In genomic region chr12:86157894-86158444, GRCm38 (mm10) we compare ENCODE assay signal across 8 mouse cellular contexts.
DNase-seq lines count a peak whose midpoint lies in the region; ATAC-seq lines count a peak whose summit lies in the region.

No protein-coding gene starts in this region.

- H3K9ac ChIP-seq in hindbrain, embryonic 14.5 days, result no peak overlapping the region
- H3K9ac ChIP-seq in embryonic facial prominence, embryonic 14.5 days (ENCODE audit: low read depth, low read length), result no peak overlapping the region

- peaks cover 5% of the 10 kb centered on the region; the same call in 1 of the 2 replicates for H3K27me3 ChIP-seq in hindbrain, embryonic 10.5 days (ENCODE audit: insufficient read depth, poor library complexity, severe bottlenecking)
- no peaks in the 10 kb centered on the region for H3K27me3 ChIP-seq in hindbrain, embryonic 14.5 days (ENCODE audit: control insufficient read depth, insufficient read depth, low read length)
- H3K27me3 ChIP-seq in embryonic facial prominence, embryonic 14.5 days (replicated peaks; ENCODE audit: control insufficient read depth, insufficient read depth, low read length), result no peaks in the 10 kb centered on the region

- H3K27ac ChIP-seq in hindbrain, embryonic 10.5 days, result peak overlapping the region; percentile 68
- H3K27ac ChIP-seq in hindbrain, embryonic 14.5 days, result no peak overlapping the region
- H3K27ac ChIP-seq in embryonic facial prominence, embryonic 14.5 days (replicated peaks; ENCODE audit: low read depth, low read length), result peak overlapping the region; percentile 11

- H3K4me1 ChIP-seq in hindbrain, embryonic 10.5 days (replicated peaks), result peaks cover 51% of the 10 kb centered on the region
- peaks cover 21% of the 10 kb centered on the region for H3K4me1 ChIP-seq in hindbrain, embryonic 14.5 days (replicated peaks; ENCODE audit: control insufficient read depth, insufficient read depth, low read length)
- peaks cover 17% of the 10 kb centered on the region for H3K4me1 ChIP-seq in embryonic facial prominence, embryonic 14.5 days (ENCODE audit: control insufficient read depth, insufficient read depth, low read length)

- no peak overlapping the region for H3K4me2 ChIP-seq in hindbrain, embryonic 14.5 days (replicated peaks)
- no peak overlapping the region for H3K4me2 ChIP-seq in embryonic facial prominence, embryonic 14.5 days (ENCODE audit: low read depth, low read length)

- no peak for ATAC-seq in hindbrain, embryonic 14.5 days (ENCODE audit: low FRiP score)
- peak; percentile 64 for ATAC-seq in embryonic facial prominence, embryonic 14.5 days (ENCODE audit: low read depth)

- peak; percentile 17 for DNase-seq in hindbrain, embryonic 10.5 days (ENCODE audit: low spot score)
- no peak for DNase-seq in hindbrain, embryonic 14.5 days (ENCODE audit: low spot score)
- peak; percentile 43 for DNase-seq in R1 (ENCODE audit: low read depth, low spot score)
- DNase-seq in embryonic facial prominence, embryonic 14.5 days (ENCODE audit: low spot score), result peak; percentile 86
- peak; percentile 36 to 40 for DNase-seq in kidney, postnatal 4 days
- peak; percentile 72 for DNase-seq in telencephalon, adult 2 months (ENCODE audit: low read depth, low spot score)
- no peak for DNase-seq in ovary, postnatal 10 days (ENCODE audit: low spot score)
- DNase-seq in c-Kit-positive CD71-positive TER-119-positive erythroid progenitor cells, embryonic 14.5 days (ENCODE audit: low spot score), result no peak

- WGBS in hindbrain, embryonic 10.5 days, result 35% methylated on average over 8 of the region's 8 CpGs
- WGBS in hindbrain, embryonic 14.5 days, result 29% methylated on average over 8 of the region's 8 CpGs
- WGBS in embryonic facial prominence, embryonic 14.5 days, result 12% methylated on average over 8 of the region's 8 CpGs

- peaks cover 17% of the 10 kb centered on the region for H3K36me3 ChIP-seq in hindbrain, embryonic 10.5 days
- H3K36me3 ChIP-seq in hindbrain, embryonic 14.5 days (replicated peaks; ENCODE audit: control insufficient read depth, insufficient read depth), result no peaks in the 10 kb centered on the region
- H3K36me3 ChIP-seq in embryonic facial prominence, embryonic 14.5 days (ENCODE audit: control insufficient read depth, insufficient read depth, low read length), result 0 out of 2 replicates have a peak, but pooled peaks cover 4% of the 10 kb centered on the region

- H3K9me3 ChIP-seq in hindbrain, embryonic 10.5 days, result peaks cover 7% of the 10 kb centered on the region; the same call in 1 of the 2 replicates
- H3K9me3 ChIP-seq in hindbrain, embryonic 14.5 days (ENCODE audit: control insufficient read depth, low read length), result no peaks in the 10 kb centered on the region
- H3K9me3 ChIP-seq in embryonic facial prominence, embryonic 14.5 days (ENCODE audit: control insufficient read depth, low read length), result no peaks in the 10 kb centered on the region

- H3K4me3 ChIP-seq in hindbrain, embryonic 10.5 days, result no peak overlapping the region
- H3K4me3 ChIP-seq in hindbrain, embryonic 14.5 days (replicated peaks; ENCODE audit: low read length), result no peak overlapping the region
- no peak overlapping the region for H3K4me3 ChIP-seq in embryonic facial prominence, embryonic 14.5 days (ENCODE audit: low read depth, low read length)

Comparison
In these comparisons a context has a peak if more than half of its experiments do, and no peak if none do; other contexts are left out.
1. DNase-seq: peak in hindbrain, embryonic 10.5 days (single experiment), R1 (single experiment), embryonic facial prominence, embryonic 14.5 days (single experiment), kidney, postnatal 4 days (2 of 2) and telencephalon, adult 2 months (single experiment); none in hindbrain, embryonic 14.5 days (single experiment), ovary, postnatal 10 days (single experiment) and c-Kit-positive CD71-positive TER-119-positive erythroid progenitor cells, embryonic 14.5 days (single experiment).